Mouse (Mus musculus) megakaryocyte, embryonic 14.5 days (primary cell): ENCODE measurements around the gene Lgr5.

Experiments
- FLI1 ChIP-seq: IDR thresholded peaks from 2 replicates; pipeline ENCODE4 v1.6.1; 2012; ENCODE audit warnings: low read length, inconsistent platforms, mixed read lengths
- GATA1 ChIP-seq: IDR thresholded peaks from 3 replicates; pipeline ENCODE4 v1.6.1; 2012; ENCODE audit warnings: mixed read lengths, low read length, inconsistent platforms, borderline replicate concordance

GRCm38 (mm10) chr10:115421976-115422375 lies 165.6 kb downstream of the Lgr5 start:
- no peak for TF ChIP-seq GATA1
- no peak for TF ChIP-seq FLI1
